Mouse (Mus musculus): Measurements from ENCODE around the gene Arvcf.

DNA sequence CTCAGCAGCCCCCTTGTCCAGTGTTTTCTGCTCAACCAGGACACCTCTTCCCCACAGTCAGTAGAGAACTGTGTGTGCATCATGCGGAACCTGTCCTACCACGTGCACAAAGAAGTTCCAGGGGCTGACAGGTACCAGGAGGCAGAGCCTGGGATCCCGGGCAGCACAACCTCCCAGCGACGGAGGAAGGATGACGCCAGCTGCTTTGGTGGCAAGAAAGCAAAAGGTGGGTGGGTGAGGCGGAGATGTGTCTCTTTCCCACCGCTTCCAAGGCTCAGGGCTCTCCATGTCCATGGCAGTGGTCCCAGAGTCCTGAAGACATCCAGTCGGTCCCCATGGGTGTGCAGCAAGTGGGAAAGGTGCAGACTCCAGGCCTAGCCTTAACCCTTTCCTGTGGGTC lies 52.0 kb downstream of the Arvcf start:
- TF ChIP-seq CTCF (IDR thresholded peaks at IDR 0.05; ENCODE audit: low read depth), result no peak
- no peak for TF ChIP-seq EP300 (IDR thresholded peaks at IDR 0.05; ENCODE audit: low read depth)

Data from liver, postnatal 0 days (tissue).